Mouse (Mus musculus) liver, adult 2 months (tissue): ENCODE measurements at regions not wholly inside any gene's neighbourhood (a gene's known extent, or its start where the extent isn't known, plus 50 kb on each side); places are given as distances from the start of the nearest gene placed in this dataset.

Source experiments
- CTCF ChIP-seq: fragments of 200-500 bp; IDR thresholded peaks from 2 replicates; pipeline ENCODE4 v1.5.1; 2011; ENCODE audit warnings: low read depth, low read length, control low read depth
- POLR2A ChIP-seq: fragments of 200-500 bp; IDR thresholded peaks from 2 replicates; pipeline ENCODE4 v1.6.1; 2011; ENCODE audit warnings: low read length, control low read depth; ENCODE audit not compliant: insufficient read depth; ENCODE audit errors: extremely low read depth

DNA sequence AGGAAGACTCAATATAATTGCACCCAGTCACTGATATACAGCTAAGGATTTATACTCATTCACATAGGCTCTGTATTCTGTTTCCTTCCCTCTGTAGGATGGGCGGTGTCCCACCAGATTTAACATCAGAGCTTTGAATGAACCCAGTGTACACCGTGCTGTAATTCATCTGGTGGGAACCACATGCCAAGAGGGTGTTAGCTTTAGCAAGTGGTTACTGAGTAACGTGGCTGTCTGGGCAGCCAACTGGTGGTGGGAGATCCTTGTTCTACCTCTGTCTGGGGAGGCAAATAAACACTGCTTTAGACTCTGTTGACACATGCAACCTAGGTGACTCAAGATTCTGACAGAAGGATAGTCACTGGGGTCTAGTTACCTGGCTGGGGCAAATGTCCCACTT, 229.6 kb upstream of the Gm12728 start:
- TF ChIP-seq CTCF (no peak), POLR2A (no peak)
